ENCODE assay signal across 19 mouse cellular contexts in genomic region chr5:103540612-103541011, GRCm38 (mm10).
DNase-seq lines count a peak whose midpoint lies in the region; ATAC-seq and TF ChIP-seq lines count a peak whose summit lies in the region.
"Had no signal": no experiment of that assay in that cellular context is flagged by ENCODE, and none has a peak within 500 bp of the region (broad histone marks: within the 10 kb centered on the region; RNA-seq: fewer than 3 reads in every experiment).

No protein-coding gene starts in this region.

- no peak overlapping the region for H3K9ac ChIP-seq in embryonic facial prominence, embryonic 14.5 days (ENCODE audit: low read depth, low read length)
- H3K9ac ChIP-seq in heart, embryonic 13.5 days = no peak overlapping the region
- no peak overlapping the region for H3K9ac ChIP-seq in limb, embryonic 14.5 days (ENCODE audit: low read depth, low read length, severe bottlenecking)
- H3K9ac ChIP-seq: embryonic facial prominence, embryonic 12.5 days; heart, embryonic 12.5 days; hindbrain, embryonic 14.5 days had no signal

- H3K27me3 ChIP-seq in embryonic facial prominence, embryonic 14.5 days (replicated peaks; ENCODE audit: control insufficient read depth, insufficient read depth, low read length) = no peaks in the 10 kb centered on the region
- H3K27me3 ChIP-seq in embryonic facial prominence, embryonic 10.5 days (replicated peaks; ENCODE audit: low read depth, poor library complexity, severe bottlenecking) = no peaks in the 10 kb centered on the region
- no peaks in the 10 kb centered on the region for H3K27me3 ChIP-seq in heart, embryonic 13.5 days (replicated peaks)
- peaks cover 11% of the 10 kb centered on the region for H3K27me3 ChIP-seq in limb, embryonic 14.5 days (ENCODE audit: control insufficient read depth, insufficient read depth, low read length)
- H3K27me3 ChIP-seq: embryonic facial prominence, embryonic 12.5 days; heart, embryonic 12.5 days had no signal

- H3K36me3 ChIP-seq in embryonic facial prominence, embryonic 14.5 days (ENCODE audit: control insufficient read depth, insufficient read depth, low read length) = peaks cover 20% of the 10 kb centered on the region
- H3K36me3 ChIP-seq in embryonic facial prominence, embryonic 10.5 days (replicated peaks) = peaks cover 76% of the 10 kb centered on the region
- peaks cover 53% of the 10 kb centered on the region for H3K36me3 ChIP-seq in heart, embryonic 13.5 days
- no peaks in the 10 kb centered on the region for H3K36me3 ChIP-seq in limb, embryonic 14.5 days (ENCODE audit: control insufficient read depth, insufficient read depth, low read length)

- H3K27ac ChIP-seq in embryonic facial prominence, embryonic 14.5 days (replicated peaks; ENCODE audit: low read depth, low read length) = no peak overlapping the region
- no peak overlapping the region for H3K27ac ChIP-seq in embryonic facial prominence, embryonic 10.5 days (replicated peaks)
- 0 out of 2 replicates have a peak overlapping the region, but pooled peaks have one; percentile 22 for H3K27ac ChIP-seq in heart, embryonic 13.5 days (replicated peaks)
- no peak overlapping the region for H3K27ac ChIP-seq in limb, embryonic 14.5 days (replicated peaks; ENCODE audit: low read depth, low read length)
- H3K27ac ChIP-seq: embryonic facial prominence, embryonic 12.5 days; gastrocnemius, adult 2 months; hindbrain, embryonic 14.5 days had no signal

- peaks cover 3% of the 10 kb centered on the region; the same call in 1 of the 2 replicates for H3K4me1 ChIP-seq in embryonic facial prominence, embryonic 14.5 days (ENCODE audit: control insufficient read depth, insufficient read depth, low read length)
- no peaks in the 10 kb centered on the region for H3K4me1 ChIP-seq in embryonic facial prominence, embryonic 10.5 days
- 0 out of 2 replicates have a peak, but pooled peaks cover 7% of the 10 kb centered on the region for H3K4me1 ChIP-seq in heart, embryonic 13.5 days
- peaks cover 9% of the 10 kb centered on the region for H3K4me1 ChIP-seq in limb, embryonic 14.5 days (ENCODE audit: control insufficient read depth, insufficient read depth, low read length)
- H3K4me1 ChIP-seq: heart, embryonic 12.5 days had no signal

- no peak overlapping the region for H3K4me3 ChIP-seq in embryonic facial prominence, embryonic 14.5 days (ENCODE audit: low read depth, low read length)
- H3K4me3 ChIP-seq in embryonic facial prominence, embryonic 10.5 days = no peak overlapping the region
- no peak overlapping the region for H3K4me3 ChIP-seq in heart, embryonic 13.5 days
- H3K4me3 ChIP-seq in limb, embryonic 14.5 days (replicated peaks; ENCODE audit: low read length) = no peak overlapping the region
- H3K4me3 ChIP-seq: embryonic facial prominence, embryonic 12.5 days; gastrocnemius, adult 2 months; heart, embryonic 12.5 days had no signal

- DNase-seq in embryonic facial prominence, embryonic 14.5 days (ENCODE audit: low spot score) = peak; percentile 50
- no peak for DNase-seq in embryonic facial prominence, embryonic 10.5 days (ENCODE audit: low spot score)
- no peak for DNase-seq in heart, postnatal 4 days
- peak; percentile 64 for DNase-seq in large intestine, adult 2 months (ENCODE audit: low read depth, low spot score)
- DNase-seq in limb, embryonic 14.5 days (ENCODE audit: low spot score) = peak; percentile 61
- DNase-seq in layer of hippocampus, adult 18-20 months (ENCODE audit: low spot score in 2 of 2) = no peak
- DNase-seq: adrenal gland, postnatal 10 days; cerebellum, adult 11 months; cerebellum, adult 8-10 months; embryo, embryonic 11 days; gastrocnemius, adult 2 months; gastrocnemius, postnatal 25 days; heart, postnatal 36 days; kidney, adult 11 months had no signal

- no peak for TF ChIP-seq POLR2A in limb, embryonic 14.5 days (IDR thresholded peaks at IDR 0.05; ENCODE audit: borderline replicate concordance, extremely low read depth, insufficient read depth, insufficient read length)

- WGBS in embryonic facial prominence, embryonic 14.5 days = 63% methylated on average over 6 of the region's 6 CpGs
- whole genome bisulfite sequencing in embryonic facial prominence, embryonic 10.5 days = 94% methylated on average over 6 of the region's 6 CpGs
- WGBS in heart, embryonic 13.5 days = 80% methylated on average over 6 of the region's 6 CpGs
- 37% methylated on average over 6 of the region's 6 CpGs for WGBS in large intestine, adult 2 months
- 25% methylated on average over 6 of the region's 6 CpGs for WGBS in limb, embryonic 14.5 days

- no peak; the same call in 1 of the 2 replicates for ATAC-seq in embryonic facial prominence, embryonic 14.5 days (ENCODE audit: low read depth)
- ATAC-seq in heart, embryonic 13.5 days (ENCODE audit: extremely low read depth, insufficient number of reproducible peaks, low FRiP score, low TSS enrichment) = no peak
- ATAC-seq in limb, embryonic 14.5 days (ENCODE audit: low FRiP score, low read depth) = peak; percentile 34; the same call in 1 of the 2 replicates
- ATAC-seq: inflammation-experienced regulatory T-cells, adult 6 months had no signal

- no peaks in the 10 kb centered on the region for H3K9me3 ChIP-seq in embryonic facial prominence, embryonic 14.5 days (ENCODE audit: control insufficient read depth, low read length)
- no peaks in the 10 kb centered on the region for H3K9me3 ChIP-seq in embryonic facial prominence, embryonic 10.5 days
- H3K9me3 ChIP-seq in heart, embryonic 13.5 days = no peaks in the 10 kb centered on the region
- no peaks in the 10 kb centered on the region for H3K9me3 ChIP-seq in limb, embryonic 14.5 days (ENCODE audit: control insufficient read depth, low read length)
- H3K9me3 ChIP-seq: embryonic facial prominence, embryonic 12.5 days; heart, embryonic 12.5 days had no signal

- no peak overlapping the region for H3K4me2 ChIP-seq in embryonic facial prominence, embryonic 14.5 days (ENCODE audit: low read depth, low read length)
- H3K4me2 ChIP-seq in heart, embryonic 13.5 days = no peak overlapping the region
- peak overlapping the region; percentile 21; the same call in 1 of the 2 replicates for H3K4me2 ChIP-seq in limb, embryonic 14.5 days (replicated peaks; ENCODE audit: low read depth, low read length, severe bottlenecking)
- H3K4me2 ChIP-seq: embryonic facial prominence, embryonic 12.5 days; heart, embryonic 12.5 days; hindbrain, embryonic 14.5 days had no signal

Comparison
In these comparisons a context has a peak if more than half of its experiments do, and no peak if none do; other contexts are left out.
1. DNase-seq: peak in embryonic facial prominence, embryonic 14.5 days (single experiment), large intestine, adult 2 months (single experiment) and limb, embryonic 14.5 days (single experiment); none in embryonic facial prominence, embryonic 10.5 days (single experiment), heart, postnatal 4 days (single experiment) and layer of hippocampus, adult 18-20 months (0 of 2).